Mouse (Mus musculus): ENCODE results near the gene Ifngr1. TPM values are rescaled to one million over a fixed set of nuclear protein-coding genes. Genes with fewer than 3 reads are reported as not detected.
A peak's percentile ranks its signal among the peaks of the same experiment; 100 is the strongest.

Gene Ifngr1
- total RNA-seq (2021), result 10 to 100 TPM; 45.7 to 55.4 TPM

- intact Hi-C loops (cut with DNase I), result loop anchor here (2.0 to 5.0 kb wide), 3 partner anchors 31 to 100 kb away; no protein-coding TSS in a partner anchor
- peak; percentile 100 for DNase-seq
These were observed at the start of gene Ifngr1 for GRCm38 (mm10) chr10:19591641-19592441. TSS of gene Ifngr1 (plus strand) at chr10:19591949.

- DNase-seq, result no peak
- intact Hi-C loops (cut with DNase I), result no loop called here
These were observed 44.9 kb upstream of the Ifngr1 start for GRCm38 (mm10) chr10:19546825-19547224.

GRCm38 (mm10) chr10:19548016-19548415 is 43.7 kb upstream of the Ifngr1 start:
- intact Hi-C loops (cut with DNase I), result no loop called here
- no peak for DNase-seq

- intact Hi-C loops (cut with DNase I), result no loop called here
- no peak for DNase-seq
These were observed 43.3 kb upstream of the Ifngr1 start for GRCm38 (mm10) chr10:19548491-19548890.

- intact Hi-C loops (cut with DNase I), result no loop called here
These were observed 40.2 kb upstream of the Ifngr1 start for GRCm38 (mm10) chr10:19551585-19551984.

GRCm38 (mm10) chr10:19553857-19554256 is 37.9 kb upstream of the Ifngr1 start:
- no peak for DNase-seq
- intact Hi-C loops (cut with DNase I), result no loop called here

More at GRCm38 (mm10) chr10:19551585-19551984, 40.2 kb upstream of the Ifngr1 start:
- DNase-seq, result no peak

GRCm38 (mm10) chr10:19557696-19558095 is 34.1 kb upstream of the Ifngr1 start:
- no peak for DNase-seq
- intact Hi-C loops (cut with DNase I), result no loop called here

GRCm38 (mm10) chr10:19559565-19560165 is 32.1 kb upstream of the Ifngr1 start:
- DNase-seq, result no peak
- intact Hi-C loops (cut with DNase I), result loop anchor here (2.0 kb wide), 1 partner anchor 33 kb away; no protein-coding TSS in a partner anchor

- intact Hi-C loops (cut with DNase I), result no loop called here
- DNase-seq, result no peak
These were observed 29.2 kb upstream of the Ifngr1 start for GRCm38 (mm10) chr10:19562598-19562997.

- peak; percentile 68 to 74 for DNase-seq
- intact Hi-C loops (cut with DNase I), result no loop called here
These were observed 28.3 kb upstream of the Ifngr1 start for GRCm38 (mm10) chr10:19563443-19563861.

- intact Hi-C loops (cut with DNase I), result no loop called here
- no peak for DNase-seq
These were observed 24.3 kb upstream of the Ifngr1 start for GRCm38 (mm10) chr10:19567481-19567880.

GRCm38 (mm10) chr10:19570288-19570687 is 21.5 kb upstream of the Ifngr1 start:
- intact Hi-C loops (cut with DNase I), result no loop called here
- DNase-seq, result no peak

- intact Hi-C loops (cut with DNase I), result no loop called here
- DNase-seq, result no peak
These were observed 21.0 kb upstream of the Ifngr1 start for GRCm38 (mm10) chr10:19570716-19571115.

- DNase-seq, result no peak
- intact Hi-C loops (cut with DNase I), result no loop called here
These were observed 14.2 kb upstream of the Ifngr1 start for GRCm38 (mm10) chr10:19577571-19577970.

GRCm38 (mm10) chr10:19578001-19578400 is 13.7 kb upstream of the Ifngr1 start:
- intact Hi-C loops (cut with DNase I), result no loop called here

GRCm38 (mm10) chr10:19578409-19578986 is 13.3 kb upstream of the Ifngr1 start:
- intact Hi-C loops (cut with DNase I), result no loop called here
- DNase-seq, result peak in 1 of 2 experiments; percentile 41

More at GRCm38 (mm10) chr10:19578001-19578400, 13.7 kb upstream of the Ifngr1 start:
- no peak for DNase-seq

GRCm38 (mm10) chr10:19580660-19581059 is 11.1 kb upstream of the Ifngr1 start:
- no peak for DNase-seq
- intact Hi-C loops (cut with DNase I), result no loop called here

- intact Hi-C loops (cut with DNase I), result no loop called here
- no peak for DNase-seq
These were observed 9.7 kb upstream of the Ifngr1 start for GRCm38 (mm10) chr10:19581844-19582582.

- DNase-seq, result no peak
- intact Hi-C loops (cut with DNase I), result no loop called here
These were observed 8.8 kb upstream of the Ifngr1 start for GRCm38 (mm10) chr10:19582806-19583430.

- DNase-seq, result peak in 1 of 2 experiments; percentile 27
- intact Hi-C loops (cut with DNase I), result no loop called here
These were observed 7.7 kb upstream of the Ifngr1 start for GRCm38 (mm10) chr10:19584064-19584463.

Measured in heart, postnatal 10 days (tissue).